Mouse (Mus musculus) cerebellum, adult (tissue): ENCODE measurements around the gene Armc2.

Experiments used
- ATAC-seq: cut with Nextera tagmentation; 2 replicates; pipeline ENCODE4 v1.9.2; 2017; ENCODE audit warnings: mild to moderate bottlenecking, moderate library complexity, mixed read lengths; ENCODE audit not compliant: insufficient number of reproducible peaks, low FRiP score, low TSS enrichment

The Armc2 gene

GRCm38 (mm10) chr10:41879675-41880074, 138.6 kb downstream of the Armc2 start:
- ATAC-seq = no peak

- ATAC-seq = no peak
Measured at GRCm38 (mm10) chr10:41878344-41878743, 139.9 kb downstream of the Armc2 start.

- no peak for ATAC-seq
Measured at GRCm38 (mm10) chr10:41875624-41876023, 142.6 kb downstream of the Armc2 start.

GRCm38 (mm10) chr10:41871564-41871963, 146.7 kb downstream of the Armc2 start:
- ATAC-seq = no peak

GRCm38 (mm10) chr10:41870101-41870500, 148.1 kb downstream of the Armc2 start:
- no peak for ATAC-seq

- ATAC-seq = no peak
Measured at GRCm38 (mm10) chr10:41867956-41868355, 150.3 kb downstream of the Armc2 start.

- ATAC-seq = no peak
Measured at GRCm38 (mm10) chr10:41866838-41867154, 151.4 kb downstream of the Armc2 start.

- no peak for ATAC-seq
Measured at GRCm38 (mm10) chr10:41866069-41866837, 152.0 kb downstream of the Armc2 start.
